Mouse (Mus musculus): Measurements from ENCODE around the gene Vps39. TPM values are rescaled to one million over a fixed set of nuclear protein-coding genes. Genes with fewer than 3 reads are reported as not detected.

Gene Vps39
- polyA plus RNA-seq, 1 experiment: 34.0 TPM

DNA sequence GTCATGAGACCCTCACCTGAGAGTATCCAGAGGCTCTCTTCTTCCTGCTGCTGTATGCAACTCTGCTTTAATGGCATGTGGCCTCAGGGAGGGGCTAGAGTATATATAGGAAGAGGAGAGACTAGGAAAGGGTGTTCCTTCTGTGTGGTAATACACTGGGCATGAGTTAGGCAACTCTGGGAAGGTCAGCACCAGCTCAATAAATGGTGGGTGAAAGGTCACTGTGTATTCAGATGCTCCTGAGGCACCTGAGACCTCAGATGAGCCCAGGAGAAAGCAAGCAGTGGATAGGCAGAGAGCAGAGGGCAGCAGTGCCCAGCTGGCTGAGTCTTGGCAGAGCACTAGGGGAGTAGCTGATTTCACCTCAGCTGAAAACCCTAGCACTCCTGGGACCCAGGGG is 68.2 kb downstream of the Vps39 start:
- no peak overlapping the region for H3K4me3 ChIP-seq
- H3K27me3 ChIP-seq (ENCODE audit: control insufficient read depth, insufficient read depth, insufficient read length): peaks cover 20% of the 10 kb centered on the region
- no peak overlapping the region for H3ac ChIP-seq (ENCODE audit: control insufficient read depth, insufficient read length)
- no peaks in the 10 kb centered on the region for H3K79me2 ChIP-seq (ENCODE audit: control insufficient read depth, insufficient read depth)
- H3K36me3 ChIP-seq (ENCODE audit: control insufficient read depth, insufficient read depth): no peaks in the 10 kb centered on the region
- H3K4me2 ChIP-seq (ENCODE audit: low read depth): no peak overlapping the region
- TF ChIP-seq SRF (IDR thresholded peaks at IDR 0.05; ENCODE audit: control insufficient read depth, insufficient read length, low read depth) (no peak), MAX (IDR thresholded peaks at IDR 0.05; ENCODE audit: low read depth) (no peak), TCF3 (IDR thresholded peaks at IDR 0.05; ENCODE audit: insufficient read length, low read depth) (no peak), POLR2AphosphoS2 (IDR thresholded peaks at IDR 0.05; ENCODE audit: insufficient read length, low read depth) (no peak), MYOG (IDR thresholded peaks at IDR 0.05; ENCODE audit: control insufficient read depth in 1 of 3, insufficient read depth in 1 of 3, insufficient read length in 2 of 3, low read depth in 2 of 3) (no peak), REST (IDR thresholded peaks at IDR 0.05; ENCODE audit: insufficient read depth, insufficient read length) (no peak), E2F4 (IDR thresholded peaks at IDR 0.05; ENCODE audit: insufficient read depth) (no peak), CEBPB (IDR thresholded peaks at IDR 0.05; ENCODE audit: insufficient read depth, poor library complexity, severe bottlenecking) (no peak), MYOD1 (IDR thresholded peaks at IDR 0.05; ENCODE audit: control insufficient read depth in 1 of 3, insufficient read length in 2 of 3, low read depth in 2 of 3) (no peak), USF1 (IDR thresholded peaks at IDR 0.05; ENCODE audit: low read depth) (no peak), POLR2A (IDR thresholded peaks at IDR 0.05; ENCODE audit: insufficient read length, low read depth) (no peak)

DNA sequence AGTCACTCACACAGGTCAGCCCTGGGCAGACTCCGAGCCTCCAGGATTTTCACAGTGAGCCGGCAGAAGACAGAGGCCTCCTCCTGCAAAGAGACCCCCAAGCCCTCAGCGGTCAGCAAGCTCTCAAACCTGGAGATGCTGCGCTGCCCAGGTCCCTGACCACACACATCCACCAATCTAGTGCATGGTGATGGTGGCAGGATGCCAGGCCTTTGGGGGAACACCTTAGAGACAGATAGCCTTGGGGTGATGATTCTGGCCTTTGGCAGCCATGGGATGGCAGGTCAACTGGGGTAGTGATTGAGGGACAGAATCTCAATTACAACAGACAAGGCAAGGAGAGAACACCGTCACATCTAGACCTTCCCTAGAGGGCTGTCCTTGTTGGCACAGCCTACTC is 68.8 kb downstream of the Vps39 start:
- H3K4me2 ChIP-seq (ENCODE audit: low read depth): no peak overlapping the region
- TF ChIP-seq TCF12 (IDR thresholded peaks at IDR 0.05; ENCODE audit: insufficient read depth, poor library complexity, severe bottlenecking) (no peak), REST (IDR thresholded peaks at IDR 0.05; ENCODE audit: insufficient read depth, insufficient read length) (no peak), TCF3 (IDR thresholded peaks at IDR 0.05; ENCODE audit: insufficient read length, low read depth) (no peak), MAX (IDR thresholded peaks at IDR 0.05; ENCODE audit: low read depth) (no peak)
- H3K36me3 ChIP-seq (ENCODE audit: control insufficient read depth, insufficient read depth): no peaks in the 10 kb centered on the region

DNA sequence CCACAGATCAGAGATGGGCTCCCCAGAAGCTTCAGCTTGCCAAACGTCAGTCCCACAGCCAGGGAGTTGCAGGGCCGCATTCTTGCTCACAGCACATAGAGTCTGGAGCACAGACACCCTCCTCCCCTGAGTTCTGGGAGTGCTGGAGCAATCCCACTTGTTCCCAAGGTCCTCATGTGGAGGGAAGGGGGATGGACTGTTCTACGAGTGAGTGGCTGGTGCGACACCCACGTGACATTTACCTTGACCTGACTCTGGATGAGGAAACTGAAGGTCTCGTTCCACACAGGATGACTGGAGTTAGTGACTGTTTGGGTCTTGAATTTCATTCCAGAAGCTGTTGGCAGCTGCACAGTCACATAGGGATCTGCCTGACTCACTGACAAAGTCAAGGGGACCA is 69.4 kb downstream of the Vps39 start:
- no peak overlapping the region for H3K4me2 ChIP-seq (ENCODE audit: low read depth)
- TF ChIP-seq MYOG (IDR thresholded peaks at IDR 0.05; ENCODE audit: control insufficient read depth in 1 of 3, insufficient read depth in 1 of 3, insufficient read length in 2 of 3, low read depth in 2 of 3): no peak
- no peaks in the 10 kb centered on the region for H3K79me2 ChIP-seq (ENCODE audit: control insufficient read depth, insufficient read depth)
- peaks cover 11% of the 10 kb centered on the region for H3K27me3 ChIP-seq (ENCODE audit: control insufficient read depth, insufficient read depth, insufficient read length)
- H3K36me3 ChIP-seq (ENCODE audit: control insufficient read depth, insufficient read depth): no peaks in the 10 kb centered on the region
- H3K4me3 ChIP-seq: no peak overlapping the region
- no peak overlapping the region for H3ac ChIP-seq (ENCODE audit: control insufficient read depth, insufficient read length)

More for the DNA sequence above, 68.8 kb downstream of the Vps39 start:
- peaks cover 17% of the 10 kb centered on the region for H3K27me3 ChIP-seq (ENCODE audit: control insufficient read depth, insufficient read depth, insufficient read length)
- H3K4me3 ChIP-seq: no peak overlapping the region
- H3ac ChIP-seq (ENCODE audit: control insufficient read depth, insufficient read length): no peak overlapping the region
- no peaks in the 10 kb centered on the region for H3K79me2 ChIP-seq (ENCODE audit: control insufficient read depth, insufficient read depth)

DNA sequence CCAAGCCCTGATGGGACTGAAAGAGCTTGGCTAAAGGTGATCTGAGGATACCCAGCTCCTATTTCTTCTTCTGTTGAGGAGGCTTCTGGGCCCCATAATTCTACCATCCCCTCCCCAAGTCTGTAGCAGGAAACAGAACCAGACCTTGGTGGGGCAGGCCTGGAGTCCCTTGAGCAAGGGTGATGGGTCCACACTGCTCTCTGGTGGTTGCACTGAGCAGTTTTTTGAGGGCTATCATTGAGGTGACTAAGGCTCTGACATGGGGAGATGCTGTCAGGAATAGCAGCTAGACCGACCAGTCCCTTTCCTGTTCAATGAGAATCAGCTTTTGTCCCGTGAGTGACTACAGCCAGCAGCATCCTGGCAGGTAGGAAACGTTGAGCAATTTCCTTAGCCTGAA is 71.7 kb downstream of the Vps39 start:
- Histone ChIP-seq H3K27me3 (ENCODE audit: control insufficient read depth, insufficient read depth, insufficient read length) (peaks cover 7% of the 10 kb centered on the region), H3ac (ENCODE audit: control insufficient read depth, insufficient read length) (no peak overlapping the region), H3K4me3 (no peak overlapping the region), H3K79me2 (ENCODE audit: control insufficient read depth, insufficient read depth) (no peaks in the 10 kb centered on the region), H3K4me2 (ENCODE audit: low read depth) (no peak overlapping the region), H3K36me3 (ENCODE audit: control insufficient read depth, insufficient read depth) (no peaks in the 10 kb centered on the region)
- TF ChIP-seq TCF3 (IDR thresholded peaks at IDR 0.05; ENCODE audit: insufficient read length, low read depth): no peak
- TF ChIP-seq SRF (IDR thresholded peaks at IDR 0.05; ENCODE audit: control insufficient read depth, insufficient read length, low read depth): no peak
- TF ChIP-seq MYOD1 (IDR thresholded peaks at IDR 0.05; ENCODE audit: control insufficient read depth in 1 of 3, insufficient read length in 2 of 3, low read depth in 2 of 3): no peak
- no peak for TF ChIP-seq MYOG (IDR thresholded peaks at IDR 0.05; ENCODE audit: control insufficient read depth in 1 of 3, insufficient read depth in 1 of 3, insufficient read length in 2 of 3, low read depth in 2 of 3)
- no peak for TF ChIP-seq CEBPB (IDR thresholded peaks at IDR 0.05; ENCODE audit: insufficient read depth, poor library complexity, severe bottlenecking)
- TF ChIP-seq REST (IDR thresholded peaks at IDR 0.05; ENCODE audit: insufficient read depth, insufficient read length): no peak
- TF ChIP-seq E2F4 (IDR thresholded peaks at IDR 0.05; ENCODE audit: insufficient read depth): no peak

- no peaks in the 10 kb centered on the region for H3K36me3 ChIP-seq (ENCODE audit: control insufficient read depth, insufficient read depth)
- H3K4me3 ChIP-seq: no peak overlapping the region
- H3K79me2 ChIP-seq (ENCODE audit: control insufficient read depth, insufficient read depth): no peaks in the 10 kb centered on the region
- TF ChIP-seq CEBPB (IDR thresholded peaks at IDR 0.05; ENCODE audit: insufficient read depth, poor library complexity, severe bottlenecking): no peak
- TF ChIP-seq REST (IDR thresholded peaks at IDR 0.05; ENCODE audit: insufficient read depth, insufficient read length): no peak
- peaks cover 12% of the 10 kb centered on the region for H3K27me3 ChIP-seq (ENCODE audit: control insufficient read depth, insufficient read depth, insufficient read length)
- no peak overlapping the region for H3ac ChIP-seq (ENCODE audit: control insufficient read depth, insufficient read length)
- H3K4me2 ChIP-seq (ENCODE audit: low read depth): no peak overlapping the region
Observed at GRCm38 (mm10) chr2:120279961-120280360, 73.0 kb downstream of the Vps39 start.

GRCm38 (mm10) chr2:120276951-120277350 is 76.0 kb downstream of the Vps39 start:
- H3K4me2 ChIP-seq (ENCODE audit: low read depth): no peak overlapping the region
- no peaks in the 10 kb centered on the region for H3K79me2 ChIP-seq (ENCODE audit: control insufficient read depth, insufficient read depth)
- H3K4me3 ChIP-seq: no peak overlapping the region
- no peaks in the 10 kb centered on the region for H3K36me3 ChIP-seq (ENCODE audit: control insufficient read depth, insufficient read depth)
- peaks cover 18% of the 10 kb centered on the region for H3K27me3 ChIP-seq (ENCODE audit: control insufficient read depth, insufficient read depth, insufficient read length)
- TF ChIP-seq MYOG (IDR thresholded peaks at IDR 0.05; ENCODE audit: control insufficient read depth in 1 of 3, insufficient read depth in 1 of 3, insufficient read length in 2 of 3, low read depth in 2 of 3): no peak
- no peak for TF ChIP-seq CEBPB (IDR thresholded peaks at IDR 0.05; ENCODE audit: insufficient read depth, poor library complexity, severe bottlenecking)
- TF ChIP-seq TCF3 (IDR thresholded peaks at IDR 0.05; ENCODE audit: insufficient read length, low read depth): no peak
- no peak for TF ChIP-seq MYOD1 (IDR thresholded peaks at IDR 0.05; ENCODE audit: control insufficient read depth in 1 of 3, insufficient read length in 2 of 3, low read depth in 2 of 3)
- no peak for TF ChIP-seq POLR2A (IDR thresholded peaks at IDR 0.05; ENCODE audit: insufficient read length, low read depth)
- TF ChIP-seq USF1 (IDR thresholded peaks at IDR 0.05; ENCODE audit: low read depth): no peak
- TF ChIP-seq TCF12 (IDR thresholded peaks at IDR 0.05; ENCODE audit: insufficient read depth, poor library complexity, severe bottlenecking): no peak
- no peak for TF ChIP-seq E2F4 (IDR thresholded peaks at IDR 0.05; ENCODE audit: insufficient read depth)
- TF ChIP-seq SRF (IDR thresholded peaks at IDR 0.05; ENCODE audit: control insufficient read depth, insufficient read length, low read depth): no peak
- TF ChIP-seq REST (IDR thresholded peaks at IDR 0.05; ENCODE audit: insufficient read depth, insufficient read length): no peak
- no peak for TF ChIP-seq MAX (IDR thresholded peaks at IDR 0.05; ENCODE audit: low read depth)
- TF ChIP-seq POLR2AphosphoS2 (IDR thresholded peaks at IDR 0.05; ENCODE audit: insufficient read length, low read depth): no peak
- no peak overlapping the region for H3ac ChIP-seq (ENCODE audit: control insufficient read depth, insufficient read length)
